Mouse (Mus musculus) layer of hippocampus, adult 2 months (tissue): ENCODE results near the gene Marveld3. TPM values are rescaled to one million over a fixed set of nuclear protein-coding genes. Genes with fewer than 3 reads are reported as not detected.

Experiments
- DNase-seq, 2 experiments: peaks; one replicate each; pipeline ENCODE4 v3.0.0; 2022; ENCODE audit warnings: low spot score in 2 of 2
- H3K27ac ChIP-seq: fragments of 200-600 bp; 2 replicates; pipeline ENCODE4 v1.8.1; 2022
- H3K4me3 ChIP-seq: fragments of 200-600 bp; 2 replicates; pipeline ENCODE4 v1.8.1; 2022; ENCODE audit warnings: mild to moderate bottlenecking
- CTCF ChIP-seq: fragments of 200-600 bp; conservative IDR thresholded peaks from 2 replicates; pipeline ENCODE4 v1.8.1; 2022; ENCODE audit warnings: antibody characterized with exemption, mild to moderate bottlenecking, moderate library complexity
- total RNA-seq, 2 experiments: library from RNA; stranded (reverse); gene quantifications; 2 replicates each; pipeline ENCODE4 v1.2.3; 2021

The Marveld3 gene
- total RNA-seq, 2 experiments from 2014 or later = 0.23 TPM; not detected in 1

DNA sequence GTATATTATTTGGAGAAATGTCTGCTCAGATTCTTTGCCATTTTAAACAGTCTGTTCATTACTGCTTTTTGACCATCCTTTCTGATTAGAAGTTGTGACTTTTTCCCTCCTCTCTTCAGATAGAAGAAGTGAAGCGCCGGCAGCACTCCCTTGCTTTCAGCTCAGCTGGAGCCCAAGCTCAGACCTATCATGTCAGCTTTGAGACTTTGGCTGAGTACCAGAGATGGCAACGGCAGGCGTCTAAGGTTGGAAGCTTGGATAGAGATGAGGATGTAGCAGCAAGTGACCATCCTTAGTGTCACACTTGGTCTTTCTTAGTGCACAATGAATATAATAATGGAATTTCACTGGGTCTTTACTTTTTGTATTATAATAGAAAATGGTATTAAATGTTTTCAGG lies 54.6 kb downstream of the Marveld3 start:
- TF ChIP-seq CTCF = no peak
- H3K4me3 ChIP-seq = no peak overlapping the region
- H3K27ac ChIP-seq = no peak overlapping the region
- DNase-seq = no peak

DNA sequence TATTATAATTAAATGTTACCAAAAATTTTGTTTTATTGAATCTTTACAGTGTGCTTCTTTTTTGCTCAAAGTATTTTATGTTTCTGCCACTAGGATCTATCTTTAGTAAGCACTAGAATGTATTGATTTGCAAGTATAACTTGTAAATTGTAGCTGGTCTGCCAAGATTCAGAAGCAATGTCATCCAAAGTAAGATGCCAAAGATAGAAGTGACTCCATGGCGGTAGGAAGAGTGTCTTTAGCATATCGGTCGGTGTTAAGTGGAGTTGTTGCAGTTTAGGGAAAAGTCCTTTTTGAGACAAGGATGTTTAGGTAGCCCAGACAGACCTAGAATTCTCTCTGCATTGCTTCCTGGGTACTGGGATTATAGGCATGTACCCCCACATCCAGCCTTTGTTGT lies 55.1 kb downstream of the Marveld3 start:
- TF ChIP-seq CTCF = no peak

DNA sequence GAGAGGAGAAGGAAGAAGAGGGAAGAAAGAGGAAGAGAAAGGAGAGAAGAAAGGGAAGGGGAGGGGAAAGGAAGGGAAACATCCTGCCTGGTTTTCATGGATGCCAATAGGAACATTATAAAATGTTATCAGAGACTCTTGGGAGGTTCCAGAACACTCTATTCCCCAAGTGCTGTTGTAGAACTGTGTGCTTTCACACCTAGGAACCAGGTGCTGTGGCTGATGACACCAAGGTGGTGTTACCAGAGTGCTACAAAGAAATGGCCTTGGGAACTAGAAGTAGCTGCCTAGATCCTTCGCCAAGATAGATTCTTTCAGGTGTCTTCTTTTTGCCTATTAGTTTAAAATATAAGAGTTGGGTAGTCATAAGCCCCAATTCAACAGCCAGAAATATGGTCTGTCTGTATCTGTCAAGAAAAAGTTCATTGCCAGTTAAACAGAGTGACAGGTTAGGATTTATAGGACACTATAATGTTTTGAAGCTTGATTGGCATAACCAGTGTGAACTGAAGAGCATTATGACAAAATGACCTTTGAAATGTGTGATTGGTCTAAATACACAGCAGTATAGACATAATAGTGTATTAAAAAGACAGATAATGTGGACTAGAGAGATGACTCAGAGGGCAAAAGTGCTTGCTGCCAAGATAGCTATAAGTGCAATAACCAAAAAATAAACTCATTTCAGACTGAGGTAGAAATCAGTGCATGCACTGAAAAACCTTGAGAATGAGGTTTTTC lies 56.9 kb downstream of the Marveld3 start:
- H3K4me3 ChIP-seq = no peak overlapping the region
- DNase-seq = no peak
- no peak for TF ChIP-seq CTCF
- no peak overlapping the region for H3K27ac ChIP-seq

More for the DNA sequence above, 55.1 kb downstream of the Marveld3 start:
- no peak for DNase-seq
- no peak overlapping the region for H3K4me3 ChIP-seq
- H3K27ac ChIP-seq = no peak overlapping the region

DNA sequence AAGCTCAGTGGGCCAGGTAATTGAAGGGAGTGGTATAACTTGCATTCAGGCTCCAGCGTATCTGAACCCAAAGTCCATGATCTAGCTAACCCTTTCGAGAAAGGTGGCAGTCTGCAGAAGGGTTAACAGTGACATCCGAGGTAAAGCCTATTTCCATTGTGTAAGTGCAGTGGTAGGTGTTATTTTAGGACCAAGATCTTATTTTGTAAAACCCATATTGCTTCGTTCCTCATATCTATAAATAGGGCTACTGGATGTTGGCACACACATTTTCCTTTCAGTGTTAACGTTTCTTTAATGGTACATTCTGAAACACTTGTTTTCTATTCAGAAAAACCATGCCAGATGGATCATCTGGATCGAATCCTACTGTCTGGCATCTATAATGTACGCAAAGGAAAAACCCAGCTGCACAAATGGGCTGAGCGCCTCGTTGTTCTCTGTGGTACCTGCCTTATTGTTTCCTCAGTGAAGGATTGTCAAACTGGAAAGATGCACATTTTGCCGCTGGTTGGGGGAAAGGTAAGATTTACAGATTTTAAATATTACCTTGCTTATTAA lies 58.0 kb downstream of the Marveld3 start:
- DNase-seq = peak; percentile 52 to 78
- peak overlapping the region; percentile 16; the same call in 1 of the 2 replicates for H3K27ac ChIP-seq
- no peak for TF ChIP-seq CTCF
- no peak overlapping the region for H3K4me3 ChIP-seq

DNA sequence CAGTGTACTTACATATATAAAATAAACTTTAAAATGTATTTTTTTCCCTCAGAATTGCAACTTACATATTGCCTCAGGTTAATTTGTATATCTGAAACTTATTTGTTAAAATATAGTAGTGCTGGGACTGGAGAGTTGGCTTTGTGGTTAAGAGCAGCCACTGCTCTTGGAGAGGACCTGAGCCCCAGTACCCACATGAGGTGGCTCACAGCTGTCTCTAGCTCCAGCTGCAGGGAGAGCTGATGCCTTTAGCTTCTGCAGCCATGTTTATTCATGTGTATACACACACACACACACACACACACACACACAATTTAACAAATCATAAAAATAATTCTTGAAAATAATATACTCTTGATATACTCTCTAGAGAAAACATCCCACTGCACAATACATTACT lies 59.6 kb downstream of the Marveld3 start:
- Histone ChIP-seq H3K4me3 (no peak overlapping the region), H3K27ac (no peak overlapping the region)
- no peak for TF ChIP-seq CTCF
- no peak for DNase-seq

Other genes with a start within 250 kb of the Marveld3 start
- gene Atxn1l, start 224.5 kb downstream of the Marveld3 start, total RNA-seq = 10 to 100 TPM; 40.1 to 44.5 TPM
- gene Ap1g1, start 183.6 kb downstream of the Marveld3 start, total RNA-seq = 10 to 100 TPM; 84.1 to 92.2 TPM
- 10 to 100 TPM; 26.9 to 28.5 TPM for gene Phlpp2, start 93.7 kb downstream of the Marveld3 start, total RNA-seq
- not detected for gene Tat, start 28.2 kb upstream of the Marveld3 start, total RNA-seq
- gene Chst4, start 77.5 kb upstream of the Marveld3 start, total RNA-seq = not detected
- gene Zfp612, start 117.5 kb upstream of the Marveld3 start, total RNA-seq = 10 to 100 TPM; 25.7 to 31.6 TPM
- not detected for gene Gm21964, start 139.0 kb upstream of the Marveld3 start, total RNA-seq
- gene Gm17720, start 140.6 kb upstream of the Marveld3 start, total RNA-seq = not detected
- gene Calb2, start 206.0 kb upstream of the Marveld3 start, total RNA-seq = 10 to 100 TPM; 32.4 to 41.5 TPM